Mouse (Mus musculus): ENCODE measurements around the gene Alox12b. TPM values are rescaled to one million over a fixed set of nuclear protein-coding genes. Genes with fewer than 3 reads are reported as not detected.
A peak's percentile ranks its signal among the peaks of the same experiment; 100 is the strongest.

Alox12b gene
- polyA plus RNA-seq, 1 experiment from 2014 or later, result not detected

- H3K27ac ChIP-seq (ENCODE audit: low read depth, low read length), result no peak overlapping the region
- no peak overlapping the region for H3K4me2 ChIP-seq (ENCODE audit: low read length)
- H3K4me1 ChIP-seq (ENCODE audit: control insufficient read depth, insufficient read depth, low read length), result no peaks in the 10 kb centered on the region
- H3K9me3 ChIP-seq (replicated peaks; ENCODE audit: control insufficient read depth, low read length), result no peaks in the 10 kb centered on the region
- DNase-seq (ENCODE audit: low spot score) (no peak), ATAC-seq (no peak)
- no peak overlapping the region for H3K4me3 ChIP-seq (ENCODE audit: low read depth, low read length)
- H3K9ac ChIP-seq (ENCODE audit: low read length), result no peak overlapping the region
- H3K36me3 ChIP-seq (ENCODE audit: control insufficient read depth, insufficient read depth, low read length), result no peaks in the 10 kb centered on the region
- H3K27me3 ChIP-seq (replicated peaks; ENCODE audit: control insufficient read depth, insufficient read depth, low read length), result no peaks in the 10 kb centered on the region
- WGBS, result 85% methylated on average over 7 of the region's 7 CpGs
Observed at GRCm38 (mm10) chr11:69174722-69175121, 17.9 kb downstream of the Alox12b start.

GRCm38 (mm10) chr11:69178525-69178924, 21.7 kb downstream of the Alox12b start:
- ATAC-seq, result no peak
- DNase-seq (ENCODE audit: low spot score), result no peak
- H3K27me3 ChIP-seq (replicated peaks; ENCODE audit: control insufficient read depth, insufficient read depth, low read length), result no peaks in the 10 kb centered on the region
- WGBS, result 76% methylated on average over 3 of the region's 3 CpGs
- H3K4me3 ChIP-seq (ENCODE audit: low read depth, low read length), result no peak overlapping the region
- H3K27ac ChIP-seq (ENCODE audit: low read depth, low read length), result no peak overlapping the region
- H3K9me3 ChIP-seq (replicated peaks; ENCODE audit: control insufficient read depth, low read length), result no peaks in the 10 kb centered on the region
- no peak overlapping the region for H3K9ac ChIP-seq (ENCODE audit: low read length)
- no peak overlapping the region for H3K4me2 ChIP-seq (ENCODE audit: low read length)
- H3K36me3 ChIP-seq (ENCODE audit: control insufficient read depth, insufficient read depth, low read length), result no peaks in the 10 kb centered on the region
- no peaks in the 10 kb centered on the region for H3K4me1 ChIP-seq (ENCODE audit: control insufficient read depth, insufficient read depth, low read length)

- H3K9me3 ChIP-seq (replicated peaks; ENCODE audit: control insufficient read depth, low read length), result no peaks in the 10 kb centered on the region
- H3K9ac ChIP-seq (ENCODE audit: low read length), result no peak overlapping the region
- no peaks in the 10 kb centered on the region for H3K27me3 ChIP-seq (replicated peaks; ENCODE audit: control insufficient read depth, insufficient read depth, low read length)
- H3K4me3 ChIP-seq (ENCODE audit: low read depth, low read length), result no peak overlapping the region
- ATAC-seq, result no peak
- no peak overlapping the region for H3K27ac ChIP-seq (ENCODE audit: low read depth, low read length)
- no peaks in the 10 kb centered on the region for H3K36me3 ChIP-seq (ENCODE audit: control insufficient read depth, insufficient read depth, low read length)
- 44% methylated on average over 3 of the region's 3 CpGs for WGBS
- H3K4me2 ChIP-seq (ENCODE audit: low read length), result no peak overlapping the region
- no peak for DNase-seq (ENCODE audit: low spot score)
- no peaks in the 10 kb centered on the region for H3K4me1 ChIP-seq (ENCODE audit: control insufficient read depth, insufficient read depth, low read length)
Observed at GRCm38 (mm10) chr11:69179512-69179911, 22.7 kb downstream of the Alox12b start.

- H3K4me2 ChIP-seq (ENCODE audit: low read length), result no peak overlapping the region
- no peak overlapping the region for H3K9ac ChIP-seq (ENCODE audit: low read length)
- 79% methylated on average over 4 of the region's 4 CpGs for WGBS
- H3K36me3 ChIP-seq (ENCODE audit: control insufficient read depth, insufficient read depth, low read length), result no peaks in the 10 kb centered on the region
- no peak overlapping the region for H3K4me3 ChIP-seq (ENCODE audit: low read depth, low read length)
- no peak for DNase-seq (ENCODE audit: low spot score)
- H3K27ac ChIP-seq (ENCODE audit: low read depth, low read length), result no peak overlapping the region
- H3K27me3 ChIP-seq (replicated peaks; ENCODE audit: control insufficient read depth, insufficient read depth, low read length), result no peaks in the 10 kb centered on the region
- ATAC-seq, result no peak
- no peaks in the 10 kb centered on the region for H3K4me1 ChIP-seq (ENCODE audit: control insufficient read depth, insufficient read depth, low read length)
- no peaks in the 10 kb centered on the region for H3K9me3 ChIP-seq (replicated peaks; ENCODE audit: control insufficient read depth, low read length)
Observed at GRCm38 (mm10) chr11:69180120-69180519, 23.3 kb downstream of the Alox12b start.

- Histone ChIP-seq H3K4me2 (ENCODE audit: low read length) (no peak overlapping the region), H3K9me3 (replicated peaks; ENCODE audit: control insufficient read depth, low read length) (no peaks in the 10 kb centered on the region), H3K27ac (ENCODE audit: low read depth, low read length) (no peak overlapping the region), H3K36me3 (ENCODE audit: control insufficient read depth, insufficient read depth, low read length) (no peaks in the 10 kb centered on the region), H3K4me3 (ENCODE audit: low read depth, low read length) (no peak overlapping the region), H3K4me1 (ENCODE audit: control insufficient read depth, insufficient read depth, low read length) (no peaks in the 10 kb centered on the region), H3K27me3 (replicated peaks; ENCODE audit: control insufficient read depth, insufficient read depth, low read length) (no peaks in the 10 kb centered on the region), H3K9ac (ENCODE audit: low read length) (no peak overlapping the region)
- DNase-seq (ENCODE audit: low spot score) (no peak), ATAC-seq (no peak)
- 97% methylated on average over 5 of the region's 5 CpGs for WGBS
Observed at GRCm38 (mm10) chr11:69185031-69185430, 28.2 kb downstream of the Alox12b start.

- no peak overlapping the region for H3K4me3 ChIP-seq (ENCODE audit: low read depth, low read length)
- 86% methylated on average over 6 of the region's 6 CpGs for WGBS
- DNase-seq (ENCODE audit: low spot score) (no peak), ATAC-seq (no peak)
- H3K27me3 ChIP-seq (replicated peaks; ENCODE audit: control insufficient read depth, insufficient read depth, low read length), result no peaks in the 10 kb centered on the region
- H3K36me3 ChIP-seq (ENCODE audit: control insufficient read depth, insufficient read depth, low read length), result no peaks in the 10 kb centered on the region
- H3K27ac ChIP-seq (ENCODE audit: low read depth, low read length), result no peak overlapping the region
- no peak overlapping the region for H3K4me2 ChIP-seq (ENCODE audit: low read length)
- no peaks in the 10 kb centered on the region for H3K9me3 ChIP-seq (replicated peaks; ENCODE audit: control insufficient read depth, low read length)
- H3K9ac ChIP-seq (ENCODE audit: low read length), result no peak overlapping the region
- H3K4me1 ChIP-seq (ENCODE audit: control insufficient read depth, insufficient read depth, low read length), result no peaks in the 10 kb centered on the region
Observed at GRCm38 (mm10) chr11:69185936-69186335, 29.1 kb downstream of the Alox12b start.

GRCm38 (mm10) chr11:69192840-69193239, 36.1 kb downstream of the Alox12b start:
- 0 out of 2 replicates have a peak, but pooled peaks cover 5% of the 10 kb centered on the region for H3K4me1 ChIP-seq (ENCODE audit: control insufficient read depth, insufficient read depth, low read length)
- ATAC-seq (peak; percentile 54; the same call in 1 of the 2 replicates), DNase-seq (ENCODE audit: low spot score) (peak; percentile 79)
- H3K4me3 ChIP-seq (ENCODE audit: low read depth, low read length), result no peak overlapping the region
- no peaks in the 10 kb centered on the region for H3K9me3 ChIP-seq (replicated peaks; ENCODE audit: control insufficient read depth, low read length)
- H3K27ac ChIP-seq (ENCODE audit: low read depth, low read length), result no peak overlapping the region
- H3K27me3 ChIP-seq (replicated peaks; ENCODE audit: control insufficient read depth, insufficient read depth, low read length), result peaks cover 15% of the 10 kb centered on the region
- H3K9ac ChIP-seq (ENCODE audit: low read length), result no peak overlapping the region
- no peak overlapping the region for H3K4me2 ChIP-seq (ENCODE audit: low read length)
- no peaks in the 10 kb centered on the region for H3K36me3 ChIP-seq (ENCODE audit: control insufficient read depth, insufficient read depth, low read length)
- WGBS, result 7% methylated on average over 1 of the region's 1 CpGs

GRCm38 (mm10) chr11:69196766-69197165, 40.0 kb downstream of the Alox12b start:
- DNase-seq (ENCODE audit: low spot score) (peak; percentile 55), ATAC-seq (no peak)
- Histone ChIP-seq H3K36me3 (ENCODE audit: control insufficient read depth, insufficient read depth, low read length) (no peaks in the 10 kb centered on the region), H3K4me1 (ENCODE audit: control insufficient read depth, insufficient read depth, low read length) (0 out of 2 replicates have a peak, but pooled peaks cover 5% of the 10 kb centered on the region), H3K27me3 (replicated peaks; ENCODE audit: control insufficient read depth, insufficient read depth, low read length) (peaks cover 19% of the 10 kb centered on the region), H3K4me2 (ENCODE audit: low read length) (peak overlapping the region; percentile 41), H3K9me3 (replicated peaks; ENCODE audit: control insufficient read depth, low read length) (no peaks in the 10 kb centered on the region), H3K9ac (ENCODE audit: low read length) (peak overlapping the region; percentile 21; the same call in 1 of the 2 replicates), H3K27ac (ENCODE audit: low read depth, low read length) (no peak overlapping the region), H3K4me3 (ENCODE audit: low read depth, low read length) (no peak overlapping the region)
- 2% methylated on average over 5 of the region's 5 CpGs for WGBS

GRCm38 (mm10) chr11:69197194-69197593, 40.4 kb downstream of the Alox12b start:
- ATAC-seq (no peak), DNase-seq (ENCODE audit: low spot score) (no peak)
- H3K27ac ChIP-seq (ENCODE audit: low read depth, low read length), result no peak overlapping the region
- 0 out of 2 replicates have a peak, but pooled peaks cover 5% of the 10 kb centered on the region for H3K4me1 ChIP-seq (ENCODE audit: control insufficient read depth, insufficient read depth, low read length)
- H3K9ac ChIP-seq (ENCODE audit: low read length), result peak overlapping the region; percentile 21; the same call in 1 of the 2 replicates
- no peaks in the 10 kb centered on the region for H3K36me3 ChIP-seq (ENCODE audit: control insufficient read depth, insufficient read depth, low read length)
- H3K4me3 ChIP-seq (ENCODE audit: low read depth, low read length), result 0 out of 2 replicates have a peak overlapping the region, but pooled peaks have one; percentile 11
- no peaks in the 10 kb centered on the region for H3K9me3 ChIP-seq (replicated peaks; ENCODE audit: control insufficient read depth, low read length)
- H3K27me3 ChIP-seq (replicated peaks; ENCODE audit: control insufficient read depth, insufficient read depth, low read length), result peaks cover 19% of the 10 kb centered on the region
- under 1% methylated on average over 14 of the region's 14 CpGs for WGBS
- peak overlapping the region; percentile 41 for H3K4me2 ChIP-seq (ENCODE audit: low read length)
